ENCODE assay signal across 8 mouse cellular contexts in the genomic region with DNA sequence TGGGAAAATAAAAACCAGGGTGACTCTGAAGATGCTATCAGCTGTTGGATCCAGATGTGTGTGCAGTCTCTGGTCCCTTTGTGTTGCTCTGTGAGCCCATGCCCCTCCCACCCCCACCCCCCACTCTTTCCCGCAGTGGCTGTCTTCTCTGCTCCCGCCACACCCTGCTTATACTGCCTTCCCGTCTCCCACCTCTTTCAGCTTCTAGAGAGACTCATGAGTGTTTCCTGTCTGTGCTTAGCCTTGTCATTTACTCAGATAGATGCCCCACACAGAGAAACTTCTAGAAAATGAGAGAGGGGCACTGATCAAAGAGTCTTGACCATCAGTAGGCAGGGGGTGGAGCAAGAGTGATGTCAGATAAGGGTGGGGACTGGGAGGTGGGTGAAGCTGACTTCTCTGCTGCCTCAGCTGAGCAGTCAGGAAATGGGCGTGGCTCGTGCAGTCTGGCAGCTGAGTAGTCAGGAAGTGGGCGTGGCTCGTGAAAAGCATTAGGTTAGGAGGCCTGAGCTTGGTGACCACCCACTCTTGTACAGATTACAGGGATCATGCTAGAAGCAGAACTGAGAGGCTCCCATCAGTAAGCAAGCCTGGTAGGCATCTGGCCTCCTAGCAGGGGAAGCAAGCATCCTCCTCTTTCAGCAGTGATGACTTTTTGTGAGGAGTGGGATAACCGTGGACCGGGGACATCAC. TPM values are rescaled to one million over a fixed set of nuclear protein-coding genes. Genes with fewer than 3 reads are reported as not detected.
DNase-seq lines count a peak whose midpoint lies in the region; ATAC-seq and TF ChIP-seq lines count a peak whose summit lies in the region.

No protein-coding gene starts in this region.

- TF ChIP-seq POLR2A in embryonic fibroblast, embryonic 13.5 days (IDR thresholded peaks at IDR 0.05; ENCODE audit: low read depth, low read length) = peak; percentile 52
- peak; percentile 22; the same call in 1 of the 2 replicates for TF ChIP-seq POLR2A in lung, adult 2 months (IDR thresholded peaks at IDR 0.05; ENCODE audit: borderline replicate concordance, extremely low read depth, low read depth, low read length)

- H3K27me3 ChIP-seq in heart, embryonic 14.5 days (ENCODE audit: control insufficient read depth, insufficient read depth, low read length) = no peaks in the 10 kb centered on the region
- no peaks in the 10 kb centered on the region for H3K27me3 ChIP-seq in kidney, embryonic 16.5 days (ENCODE audit: insufficient read depth, low read length)
- H3K27me3 ChIP-seq in neural tube, embryonic 13.5 days = no peaks in the 10 kb centered on the region

- DNase-seq in 3T3-L1 (ENCODE audit: low read depth, low spot score) (peak; percentile 88), ZHBTc4 (ENCODE audit: low read depth, low spot score) (peak; percentile 97)
- peak; percentile 78 for DNase-seq in lung, adult 2 months
- peak; percentile 87 to 92 for DNase-seq in thymus, adult 18-20 months

- H3K9ac ChIP-seq in heart, embryonic 14.5 days (ENCODE audit: low read length) = no peak overlapping the region
- H3K9ac ChIP-seq in kidney, embryonic 16.5 days (replicated peaks; ENCODE audit: low read length) = peak overlapping the region; percentile 53
- H3K9ac ChIP-seq in neural tube, embryonic 13.5 days = no peak overlapping the region

- no peaks in the 10 kb centered on the region for H3K4me1 ChIP-seq in embryonic fibroblast, embryonic 13.5 days (ENCODE audit: control insufficient read depth, insufficient read depth, low read length)
- H3K4me1 ChIP-seq in heart, embryonic 14.5 days (ENCODE audit: control insufficient read depth in 2 of 2, insufficient read depth in 2 of 2, low read length in 2 of 2) = peaks cover 0 to 4% of the 10 kb centered on the region in 2 experiments; a peak in 2 of 4 replicates
- peaks cover 26% of the 10 kb centered on the region for H3K4me1 ChIP-seq in kidney, embryonic 16.5 days (ENCODE audit: insufficient read depth, low read length)
- H3K4me1 ChIP-seq in lung, adult 2 months (ENCODE audit: control insufficient read depth, insufficient read depth, low read length) = peaks cover 10% of the 10 kb centered on the region
- H3K4me1 ChIP-seq in neural tube, embryonic 13.5 days (replicated peaks) = peaks cover 15% of the 10 kb centered on the region

- TF ChIP-seq CTCF in embryonic fibroblast, embryonic 13.5 days (IDR thresholded peaks at IDR 0.05; ENCODE audit: borderline replicate concordance, insufficient read depth, low read length) = no peak
- TF ChIP-seq CTCF in lung, adult 2 months (IDR thresholded peaks at IDR 0.05; ENCODE audit: insufficient read depth, low read length) = no peak

- peak overlapping the region; percentile 14; the same call in 1 of the 2 replicates for H3K4me3 ChIP-seq in embryonic fibroblast, embryonic 13.5 days (ENCODE audit: insufficient read depth, low read length)
- peak overlapping the region; percentile 4 to 18; a peak in 3 of 4 replicates for H3K4me3 ChIP-seq in heart, embryonic 14.5 days (ENCODE audit: control insufficient read depth in 1 of 2, insufficient read depth in 1 of 2, low read depth in 1 of 2, low read length in 2 of 2)
- H3K4me3 ChIP-seq in kidney, embryonic 16.5 days (ENCODE audit: low read length) = peak overlapping the region; percentile 30
- H3K4me3 ChIP-seq in lung, adult 2 months (replicated peaks; ENCODE audit: extremely low read depth, low read depth, low read length) = peak overlapping the region; percentile 25
- H3K4me3 ChIP-seq in neural tube, embryonic 13.5 days = no peak overlapping the region

- peak; percentile 89 for ATAC-seq in heart, embryonic 14.5 days (ENCODE audit: insufficient number of reproducible peaks, insufficient read depth, low FRiP score, low read depth)
- ATAC-seq in kidney, embryonic 16.5 days (ENCODE audit: low FRiP score, low TSS enrichment) = peak; percentile 87
- ATAC-seq in neural tube, embryonic 13.5 days (ENCODE audit: low read depth) = peak; percentile 49

- peak overlapping the region; percentile 53 for H3K4me2 ChIP-seq in heart, embryonic 14.5 days (ENCODE audit: low read length)
- H3K4me2 ChIP-seq in kidney, embryonic 16.5 days (replicated peaks; ENCODE audit: low read depth, low read length) = peak overlapping the region; percentile 54
- H3K4me2 ChIP-seq in neural tube, embryonic 13.5 days = peak overlapping the region; percentile 38

- H3K9me3 ChIP-seq in heart, embryonic 14.5 days (ENCODE audit: control insufficient read depth, low read length) = no peaks in the 10 kb centered on the region
- H3K9me3 ChIP-seq in kidney, embryonic 16.5 days (ENCODE audit: low read length) = no peaks in the 10 kb centered on the region
- no peaks in the 10 kb centered on the region for H3K9me3 ChIP-seq in neural tube, embryonic 13.5 days

- 9% methylated on average over 9 of the region's 9 CpGs for WGBS in heart, embryonic 14.5 days
- WGBS in kidney, embryonic 16.5 days = 7% methylated on average over 9 of the region's 9 CpGs
- WGBS in lung, adult 2 months = 7% methylated on average over 9 of the region's 9 CpGs
- WGBS in neural tube, embryonic 13.5 days = 19% methylated on average over 9 of the region's 9 CpGs

- H3K27ac ChIP-seq in embryonic fibroblast, embryonic 13.5 days (ENCODE audit: insufficient read depth, low read length) = peak overlapping the region; percentile 44
- peak overlapping the region; percentile 64 to 65 for H3K27ac ChIP-seq in heart, embryonic 14.5 days (replicated peaks in 1 of 2; ENCODE audit: control insufficient read depth in 1 of 2, insufficient read depth in 1 of 2, low read depth in 2 of 2, low read length in 2 of 2)
- H3K27ac ChIP-seq in kidney, embryonic 16.5 days (ENCODE audit: low read length) = peak overlapping the region; percentile 89
- no peak overlapping the region; the same call in 1 of the 2 replicates for H3K27ac ChIP-seq in neural tube, embryonic 13.5 days (replicated peaks)

- H3K36me3 ChIP-seq in heart, embryonic 14.5 days (ENCODE audit: control insufficient read depth, insufficient read depth, low read length) = peaks cover 7% of the 10 kb centered on the region; the same call in 1 of the 2 replicates
- H3K36me3 ChIP-seq in kidney, embryonic 16.5 days (ENCODE audit: insufficient read depth, low read length) = peaks cover 13% of the 10 kb centered on the region; the same call in 1 of the 2 replicates
- H3K36me3 ChIP-seq in neural tube, embryonic 13.5 days = peaks cover 77% of the 10 kb centered on the region

RNA-seq across cellular contexts. Expression of a gene that starts 48.4 kb away (rescaled TPM):
- not detected in 2 replicates for polyA plus RNA-seq in embryonic fibroblast, embryonic 13.5 days (2011; ENCODE audit: insufficient read length, low read depth, missing spikeins)
- polyA plus RNA-seq in heart, embryonic 14.5 days (2014; fragmentation: Nextera tagmentation; extraction: Ambion mirVana) = not detected in 2 replicates
- polyA plus RNA-seq in kidney, embryonic 16.5 days (2015; fragmentation: Nextera tagmentation; extraction: Ambion mirVana) = not detected in 2 replicates
- polyA plus RNA-seq in lung, adult 2 months (2012; rRNA removed) = not detected in 2 replicates
- polyA plus RNA-seq in neural tube, embryonic 13.5 days (2015; fragmentation: Nextera tagmentation; extraction: Ambion mirVana) = not detected in 2 replicates
